Mouse (Mus musculus) kidney, embryonic 16.5 days (tissue): Measurements from ENCODE around the gene Rnf146. TPM values are rescaled to one million over a fixed set of nuclear protein-coding genes. Genes with fewer than 3 reads are reported as not detected.
A peak's percentile ranks its signal among the peaks of the same experiment; 100 is the strongest.
"Not testable (repeated sequence)": the region's sequence is repeated elsewhere in the genome, so short reads cannot be mapped to it uniquely, and the experiment has no call there.

ENCODE experiments used
- ATAC-seq: fragments of 200-750 bp; cut with Nextera tagmentation; 2 replicates; pipeline ENCODE4 v1.8.0; 2017; ENCODE audit warnings: moderate TSS enrichment; ENCODE audit not compliant: low FRiP score, low TSS enrichment
- H3K27ac ChIP-seq: fragments of 300-500 bp; sonication (generic); 2 replicates; pipeline ENCODE4 v1.5.1; 2014; ENCODE audit warnings: low read length
- H3K27me3 ChIP-seq: fragments of 300-500 bp; sonication (generic); 2 replicates; pipeline ENCODE4 v1.6.1; 2014; ENCODE audit warnings: low read length, control low read depth, mixed read lengths; ENCODE audit not compliant: insufficient read depth
- H3K36me3 ChIP-seq: fragments of 300-500 bp; sonication (generic); 2 replicates; pipeline ENCODE4 v1.6.1; 2014; ENCODE audit warnings: low read length, control low read depth, mixed read lengths; ENCODE audit not compliant: insufficient read depth
- H3K4me1 ChIP-seq: fragments of 300-500 bp; sonication (generic); 2 replicates; pipeline ENCODE4 v1.6.1; 2014; ENCODE audit warnings: low read length, control low read depth, mixed read lengths; ENCODE audit not compliant: insufficient read depth
- H3K4me2 ChIP-seq: fragments of 300-500 bp; sonication (generic); replicated peaks from 2 replicates; pipeline ENCODE4 v1.6.1; 2014; ENCODE audit warnings: low read depth, low read length
- H3K4me3 ChIP-seq: fragments of 300-500 bp; sonication (generic); 2 replicates; pipeline ENCODE4 v1.5.1; 2014; ENCODE audit warnings: mild to moderate bottlenecking, low read length
- H3K9ac ChIP-seq: fragments of 300-500 bp; sonication (generic); replicated peaks from 2 replicates; pipeline ENCODE4 v1.6.1; 2014; ENCODE audit warnings: low read length
- H3K9me3 ChIP-seq: fragments of 300-500 bp; sonication (generic); 2 replicates; pipeline ENCODE4 v1.6.1; 2016; ENCODE audit warnings: low read length, control low read depth
- WGBS: fragments of 180-500 bp; shearing (Covaris S2); extraction: QIAGEN DNeasy Blood & Tissue Kit; methylation state at CpG from one replicate; pipeline ENCODE4 v1.1.7; 2014; 5-methylcytosine and 5-hydroxymethylcytosine counted together
- polyA plus RNA-seq: library from polyadenylated mRNA; unstranded; fragments of >200 nt; fragmentation: Nextera tagmentation; extraction: Ambion mirVana; gene quantifications from 2 replicates; pipeline ENCODE4 v1.2.1, GENCODE M21; 2015

The Rnf146 gene
- polyA plus RNA-seq = 54.7 and 57.4 TPM in 2 replicates

DNA sequence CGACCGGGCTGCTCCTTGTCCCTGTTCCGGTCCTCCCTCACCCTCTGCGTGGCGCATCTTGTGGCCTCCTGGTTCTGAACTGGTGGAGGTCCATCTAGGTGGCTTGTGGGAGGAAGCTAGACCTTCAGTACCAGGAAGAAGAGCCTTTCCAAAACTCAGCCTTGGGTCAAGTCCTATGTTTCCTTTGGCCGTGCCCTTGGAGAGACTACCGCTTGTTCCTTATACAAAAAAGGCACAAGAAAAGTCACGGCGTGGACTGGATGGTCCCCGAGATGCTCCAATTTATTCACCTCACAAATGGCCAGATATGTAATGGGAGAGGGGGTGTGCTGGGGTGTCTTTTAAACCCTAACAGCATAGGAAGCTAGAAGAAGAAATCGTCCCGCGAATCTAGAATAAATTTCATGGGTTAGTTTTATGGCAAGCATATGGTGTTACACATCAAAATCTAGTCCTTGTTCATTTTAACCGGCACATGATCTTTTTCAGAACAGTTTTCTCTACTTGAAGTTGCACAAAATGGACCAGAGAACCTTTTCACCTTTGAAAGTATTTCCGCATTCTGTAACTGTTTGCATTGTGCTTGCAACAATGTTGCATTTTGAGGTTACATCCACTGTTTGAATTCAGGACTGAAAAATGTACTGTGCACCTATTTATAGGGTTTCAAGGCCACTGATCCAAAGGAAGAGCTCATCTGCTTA is at the start of gene Rnf146:
Gene Rnf146, minus strand, starts transcription at position 246 of the 704 bp plus-strand sequence.
- Histone ChIP-seq H3K4me1 (peaks cover 13% of the 10 kb centered on the region), H3K36me3 (no peaks in the 10 kb centered on the region), H3K9ac (peak within 1 kb of the TSS; percentile 98), H3K27me3 (no peaks in the 10 kb centered on the region), H3K4me2 (peak within 1 kb of the TSS; percentile 71), H3K9me3 (no peaks in the 10 kb centered on the region), H3K27ac (peak within 1 kb of the TSS; percentile 98), H3K4me3 (peak within 1 kb of the TSS; percentile 91)
- no peak for ATAC-seq
- 6% methylated on average over 15 of the region's 15 CpGs for WGBS

DNA sequence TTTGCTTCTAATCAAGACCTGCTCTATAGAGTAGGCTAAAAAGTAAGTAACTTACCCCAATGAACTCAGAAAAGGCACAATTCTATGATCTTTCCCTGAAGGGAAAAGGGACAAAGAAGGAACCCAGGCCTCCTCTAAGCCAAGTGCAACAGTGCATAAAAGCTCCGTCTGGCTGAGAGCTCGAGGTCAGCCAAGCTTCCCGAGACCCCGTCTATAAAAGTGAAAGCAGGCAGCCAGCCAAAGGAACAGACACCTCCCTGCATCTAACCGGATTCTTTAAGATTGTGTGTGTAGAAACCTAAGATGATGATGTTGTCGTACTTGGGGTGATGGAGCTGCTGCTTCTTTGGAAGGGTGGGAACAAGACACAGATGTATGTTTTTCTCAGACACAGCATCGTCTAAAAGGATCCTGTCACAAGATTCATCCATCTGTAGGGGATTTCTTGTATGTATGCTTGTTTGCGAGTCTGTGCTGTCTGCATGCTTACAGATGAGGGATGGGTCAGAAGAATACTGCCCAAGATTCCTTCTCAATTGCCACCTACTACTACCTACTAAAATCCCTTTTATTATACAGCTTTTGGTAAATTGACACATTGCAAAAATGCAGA is 40.5 kb upstream of the Rnf146 start:
- WGBS = 17% methylated on average over 8 of the region's 8 CpGs
- peak; percentile 82 for ATAC-seq
- no peak overlapping the region for H3K4me3 ChIP-seq
- H3K4me2 ChIP-seq = peak overlapping the region; percentile 22; the same call in 1 of the 2 replicates
- no peak overlapping the region for H3K27ac ChIP-seq
- H3K9me3 ChIP-seq = no peaks in the 10 kb centered on the region
- H3K9ac ChIP-seq = no peak overlapping the region
- no peaks in the 10 kb centered on the region for H3K27me3 ChIP-seq
- H3K4me1 ChIP-seq = 0 out of 2 replicates have a peak, but pooled peaks cover 3% of the 10 kb centered on the region
- no peaks in the 10 kb centered on the region for H3K36me3 ChIP-seq

DNA sequence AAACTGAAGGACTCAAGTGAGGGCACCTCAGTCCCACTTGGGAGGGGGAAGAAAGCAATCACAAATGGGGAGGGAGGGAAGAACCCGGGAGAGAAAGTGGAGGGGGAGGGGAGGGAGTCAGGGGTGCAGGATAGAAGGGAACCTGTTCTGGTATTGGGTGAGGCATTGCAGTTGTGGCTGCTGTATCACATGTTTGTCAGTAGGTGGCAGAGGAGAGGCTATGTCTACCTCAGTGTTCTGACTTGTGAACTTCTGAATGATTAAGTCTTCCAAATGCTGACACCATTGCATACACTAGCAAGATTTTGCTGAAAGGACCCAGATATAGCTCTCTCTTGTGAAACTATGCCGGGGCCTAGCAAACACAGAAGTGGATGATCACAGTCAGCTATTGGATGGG is 32.6 kb upstream of the Rnf146 start:
- ATAC-seq = not testable (repeated sequence)
- 88% methylated on average over 2 of the region's 2 CpGs for WGBS

DNA sequence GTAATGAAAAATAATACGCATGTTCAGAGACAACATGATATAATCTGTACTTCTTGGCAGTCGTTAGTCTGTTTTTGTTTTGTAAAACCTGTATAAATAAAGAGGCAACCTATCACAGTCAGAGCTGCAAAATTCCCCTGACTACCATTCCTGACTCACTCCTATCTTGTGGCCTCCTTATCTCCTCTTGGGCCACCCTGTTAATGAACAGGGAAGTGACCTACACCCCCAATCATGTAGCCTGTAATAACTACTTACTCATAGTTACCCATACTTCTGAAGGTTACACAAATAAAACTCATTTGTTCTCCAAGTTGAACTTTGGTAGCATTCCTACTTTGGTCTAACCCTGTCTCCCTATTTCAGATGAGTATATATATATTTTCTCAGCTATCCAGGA is 19.3 kb upstream of the Rnf146 start:
- no peaks in the 10 kb centered on the region for H3K36me3 ChIP-seq
- H3K27ac ChIP-seq = no peak overlapping the region
- no peak overlapping the region for H3K4me2 ChIP-seq
- WGBS = 67% methylated on average over 2 of the region's 2 CpGs
- no peaks in the 10 kb centered on the region for H3K27me3 ChIP-seq
- H3K9ac ChIP-seq = no peak overlapping the region
- no peaks in the 10 kb centered on the region for H3K4me1 ChIP-seq
- H3K9me3 ChIP-seq = no peaks in the 10 kb centered on the region
- H3K4me3 ChIP-seq = no peak overlapping the region
- ATAC-seq = no peak

More for the DNA sequence above, 32.6 kb upstream of the Rnf146 start:
- not testable (repeated sequence) for H3K27me3 ChIP-seq, H3K4me3 ChIP-seq, H3K27ac ChIP-seq, H3K9me3 ChIP-seq, H3K4me1 ChIP-seq, H3K36me3 ChIP-seq, H3K4me2 ChIP-seq, H3K9ac ChIP-seq

DNA sequence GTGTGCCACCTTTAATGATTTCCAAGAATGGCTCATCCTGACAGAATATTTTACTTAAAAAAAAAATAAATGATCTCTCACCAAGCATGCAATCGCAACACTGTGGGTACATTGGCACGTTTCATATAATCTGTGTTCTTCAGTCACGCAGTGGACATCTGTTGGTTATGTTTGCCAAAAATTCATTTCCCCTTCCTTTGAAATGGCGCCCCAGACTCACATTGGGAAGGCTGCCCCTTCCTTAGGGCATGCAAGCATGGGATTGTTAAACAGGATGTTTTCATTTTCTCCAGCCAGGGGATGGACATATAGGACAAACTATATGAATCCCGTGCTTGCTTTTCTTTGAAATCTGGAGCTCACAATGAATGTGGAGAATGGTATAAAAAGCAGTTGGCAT is 11.8 kb upstream of the Rnf146 start:
- Histone ChIP-seq H3K27me3 (no peaks in the 10 kb centered on the region), H3K36me3 (no peaks in the 10 kb centered on the region), H3K4me1 (no peaks in the 10 kb centered on the region), H3K27ac (no peak overlapping the region), H3K4me2 (no peak overlapping the region), H3K4me3 (no peak overlapping the region), H3K9ac (no peak overlapping the region), H3K9me3 (no peaks in the 10 kb centered on the region)
- 90% methylated on average over 5 of the region's 5 CpGs for WGBS
- no peak for ATAC-seq

DNA sequence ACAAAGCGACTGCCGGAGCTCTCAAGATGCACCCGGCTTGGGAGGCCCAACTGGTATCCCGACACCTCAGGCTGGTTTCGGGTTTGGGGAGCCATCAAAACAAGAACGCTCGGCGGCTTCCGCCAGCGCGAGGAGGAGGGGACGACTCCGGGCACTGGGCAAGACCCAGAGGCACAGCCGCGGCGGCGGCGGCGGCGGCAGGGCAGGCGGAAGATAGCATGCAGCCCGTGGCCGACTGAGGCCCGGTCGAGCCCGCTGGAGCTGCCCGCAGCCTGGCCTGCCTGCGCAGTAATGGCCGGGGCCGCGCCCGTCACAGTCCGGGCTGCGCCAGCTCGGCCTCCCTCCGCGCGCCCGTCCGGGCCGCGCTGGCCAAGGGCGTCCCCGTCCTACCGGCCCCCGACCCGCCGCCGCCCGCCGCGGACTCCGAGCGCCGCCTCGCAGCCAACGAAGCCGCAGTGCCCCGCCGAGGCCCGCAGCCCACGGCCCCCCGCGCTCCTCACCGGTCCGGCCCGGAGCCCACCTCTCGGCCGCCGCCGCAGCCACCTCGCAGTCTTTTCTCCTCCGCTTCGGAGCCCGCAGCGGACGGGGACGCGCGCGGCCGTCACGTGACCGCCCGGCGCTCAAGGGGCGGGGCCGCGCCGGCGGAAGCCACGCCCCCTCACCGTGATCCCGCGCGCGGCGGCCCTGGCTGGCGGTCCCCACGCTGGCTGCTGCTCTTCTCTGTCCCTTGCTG is 612 bp downstream of the Rnf146 start:
- under 1% methylated on average over 64 of the region's 100 CpGs for WGBS
- Histone ChIP-seq H3K9ac (peak overlapping the region; percentile 98), H3K9me3 (no peaks in the 10 kb centered on the region), H3K4me3 (peak overlapping the region; percentile 91), H3K36me3 (no peaks in the 10 kb centered on the region), H3K27me3 (no peaks in the 10 kb centered on the region), H3K4me2 (peak overlapping the region; percentile 71), H3K27ac (peak overlapping the region; percentile 98), H3K4me1 (peaks cover 18% of the 10 kb centered on the region)
- peak; percentile 98 for ATAC-seq

DNA sequence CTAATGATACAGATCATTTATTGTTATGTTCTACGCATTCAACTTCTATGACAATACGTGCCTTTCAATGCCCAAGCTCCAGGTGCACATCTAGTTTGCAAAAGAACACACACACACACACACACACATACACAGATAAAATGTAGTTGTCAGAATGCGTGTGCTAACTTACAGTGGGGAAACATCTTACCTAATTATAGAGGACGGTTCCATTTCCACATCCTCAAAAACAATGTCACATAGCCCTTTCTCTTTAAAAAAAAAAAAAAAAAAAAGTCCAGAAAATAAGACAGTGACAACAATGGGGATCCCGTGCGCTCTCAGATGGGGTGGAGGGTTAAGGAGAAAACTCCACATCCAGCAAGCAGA is 1.2 kb downstream of the Rnf146 start:
- WGBS = 3% methylated on average over 6 of the region's 6 CpGs
- ATAC-seq = no peak

DNA sequence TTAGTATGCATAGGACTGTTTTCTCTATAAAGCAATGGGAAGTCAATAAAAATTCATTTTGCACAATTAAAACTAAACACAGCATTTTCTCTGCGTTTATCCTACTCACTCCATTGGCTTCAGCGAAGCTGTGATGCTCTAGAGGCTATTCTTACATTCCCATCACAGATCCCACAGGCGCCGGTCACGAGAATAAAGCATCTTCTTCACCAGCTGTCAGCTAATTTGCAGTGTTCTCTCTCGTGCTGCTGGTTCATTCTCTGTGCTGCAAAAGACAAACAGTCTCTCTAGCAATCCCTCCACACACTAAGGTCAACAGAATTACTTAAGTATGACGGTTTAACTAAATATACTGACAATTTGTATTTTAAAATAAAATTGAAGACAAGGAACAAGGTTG is 8.1 kb downstream of the Rnf146 start:
- WGBS = 76% methylated on average over 7 of the region's 7 CpGs
- Histone ChIP-seq H3K27ac (no peak overlapping the region), H3K9ac (no peak overlapping the region), H3K27me3 (no peaks in the 10 kb centered on the region), H3K9me3 (no peaks in the 10 kb centered on the region), H3K36me3 (peaks cover 12% of the 10 kb centered on the region; the same call in 1 of the 2 replicates), H3K4me3 (no peak overlapping the region), H3K4me1 (0 out of 2 replicates have a peak, but pooled peaks cover 6% of the 10 kb centered on the region), H3K4me2 (no peak overlapping the region)
- no peak for ATAC-seq

More for the DNA sequence above, 1.2 kb downstream of the Rnf146 start:
- Histone ChIP-seq H3K9me3 (no peaks in the 10 kb centered on the region), H3K36me3 (no peaks in the 10 kb centered on the region), H3K27me3 (no peaks in the 10 kb centered on the region), H3K4me3 (peak overlapping the region; percentile 91), H3K9ac (peak overlapping the region; percentile 98), H3K27ac (peak overlapping the region; percentile 98), H3K4me1 (peaks cover 19% of the 10 kb centered on the region), H3K4me2 (peak overlapping the region; percentile 61)

DNA sequence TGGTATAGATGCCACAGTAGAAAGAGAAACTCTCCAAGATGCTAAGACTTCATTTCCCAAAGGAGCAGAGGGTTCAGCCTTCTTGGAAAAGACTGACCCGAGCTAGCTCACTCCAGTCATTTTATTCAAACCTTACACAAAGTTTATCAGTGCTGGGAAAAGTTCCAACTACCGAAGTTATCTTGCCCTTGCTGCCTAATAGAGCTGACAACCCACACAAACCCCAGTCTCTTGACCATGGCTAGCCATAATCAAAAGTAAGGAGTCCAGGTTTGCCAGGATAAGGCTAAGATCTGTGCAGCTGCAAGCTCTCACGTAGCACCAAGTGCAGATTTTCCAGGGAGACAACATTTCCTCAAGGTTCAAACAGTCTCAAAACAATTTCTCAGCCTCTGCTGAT is 9.7 kb downstream of the Rnf146 start:
- Histone ChIP-seq H3K4me1 (0 out of 2 replicates have a peak, but pooled peaks cover 6% of the 10 kb centered on the region), H3K9me3 (no peaks in the 10 kb centered on the region), H3K4me3 (no peak overlapping the region), H3K27ac (no peak overlapping the region), H3K4me2 (no peak overlapping the region), H3K27me3 (no peaks in the 10 kb centered on the region), H3K36me3 (peaks cover 13% of the 10 kb centered on the region; the same call in 1 of the 2 replicates), H3K9ac (no peak overlapping the region)
- no peak for ATAC-seq
- 81% methylated on average over 3 of the region's 3 CpGs for WGBS
